Mouse (Mus musculus): Measurements from ENCODE around the gene Crx. TPM values are rescaled to one million over a fixed set of nuclear protein-coding genes. Genes with fewer than 3 reads are reported as not detected.
"Not testable (repeated sequence)": the region's sequence is repeated elsewhere in the genome, so short reads cannot be mapped to it uniquely, and the experiment has no call there.

Gene Crx
- polyA plus RNA-seq, 1 experiment from 2014 or later = not detected

DNA sequence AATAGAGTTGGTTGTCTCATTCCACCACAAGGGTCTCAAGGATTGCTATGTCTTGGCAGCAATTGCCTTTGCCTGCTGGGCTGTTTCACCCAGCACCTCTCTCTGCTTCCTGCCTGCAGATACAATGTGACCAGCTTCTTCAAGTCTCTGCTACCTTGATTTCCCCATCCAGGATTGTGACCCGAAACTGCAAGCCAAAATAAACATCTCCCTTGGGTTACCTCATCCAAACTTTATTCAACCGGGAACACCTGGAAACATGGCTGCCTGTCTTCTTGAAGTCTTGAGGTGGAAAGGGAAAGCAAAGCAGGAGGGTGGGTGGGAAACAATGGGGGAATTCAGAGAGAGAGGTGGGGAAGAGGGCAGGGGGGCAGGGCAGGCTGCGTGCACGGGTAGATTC, 37.2 kb upstream of the Crx start:
- H3K27ac ChIP-seq (replicated peaks) = no peak overlapping the region
- DNase-seq (ENCODE audit: low spot score) = no peak
- no peak overlapping the region for H3K9ac ChIP-seq (ENCODE audit: low read length)
- H3K4me3 ChIP-seq (ENCODE audit: low read depth, low read length) = no peak overlapping the region
- H3K4me2 ChIP-seq (replicated peaks; ENCODE audit: low read depth) = no peak overlapping the region
- no peak for ATAC-seq (ENCODE audit: low FRiP score, low TSS enrichment)
- no peaks in the 10 kb centered on the region for H3K27me3 ChIP-seq (ENCODE audit: control insufficient read depth, insufficient read depth, low read length)
- no peaks in the 10 kb centered on the region for H3K9me3 ChIP-seq (ENCODE audit: control insufficient read depth, low read length)
- 66% methylated on average over 4 of the region's 4 CpGs for WGBS
- H3K36me3 ChIP-seq (ENCODE audit: control insufficient read depth, insufficient read depth, low read length) = peaks cover 6% of the 10 kb centered on the region; the same call in 1 of the 2 replicates
- peaks cover 6% of the 10 kb centered on the region; the same call in 1 of the 2 replicates for H3K4me1 ChIP-seq (replicated peaks; ENCODE audit: control insufficient read depth, insufficient read depth)
- TF ChIP-seq CTCF (IDR thresholded peaks at IDR 0.05; ENCODE audit: low read depth) = no peak
- no peak for TF ChIP-seq EP300 (optimal IDR thresholded peaks at IDR 0.05)

DNA sequence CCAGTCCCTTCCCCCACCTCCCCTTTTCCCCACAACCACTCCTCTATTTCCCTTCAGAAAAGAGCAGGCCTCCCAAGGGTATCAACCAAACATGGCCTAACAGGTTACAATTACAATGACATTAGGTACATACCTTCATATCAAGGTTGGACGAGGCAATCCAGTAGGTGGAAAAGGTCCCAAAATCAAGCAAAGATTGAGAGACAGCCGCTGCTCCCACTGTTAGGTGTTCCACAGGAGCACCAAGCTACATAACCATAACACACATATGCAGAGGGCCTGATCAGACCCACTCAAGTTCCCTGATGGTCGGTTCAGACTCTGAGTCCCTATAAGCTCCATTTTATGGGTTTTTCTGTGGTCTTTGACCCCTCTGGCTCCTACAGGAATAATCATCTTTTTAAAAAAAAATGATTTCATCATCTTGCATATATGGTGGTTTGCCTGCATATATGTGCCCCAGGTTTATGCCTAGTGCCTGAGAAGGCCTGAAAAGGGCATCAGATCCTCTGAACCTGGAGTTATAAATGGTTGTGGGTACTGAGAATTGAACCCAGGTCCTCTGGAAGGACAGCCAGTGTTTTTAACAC, 36.5 kb upstream of the Crx start:
- TF ChIP-seq CTCF (IDR thresholded peaks at IDR 0.05; ENCODE audit: low read depth) = no peak
- no peak for TF ChIP-seq EP300 (optimal IDR thresholded peaks at IDR 0.05)
- Histone ChIP-seq H3K4me1 (replicated peaks; ENCODE audit: control insufficient read depth, insufficient read depth) (peaks cover 6% of the 10 kb centered on the region; the same call in 1 of the 2 replicates), H3K27ac (replicated peaks) (no peak overlapping the region), H3K9ac (ENCODE audit: low read length) (no peak overlapping the region), H3K4me3 (ENCODE audit: low read depth, low read length) (no peak overlapping the region), H3K36me3 (ENCODE audit: control insufficient read depth, insufficient read depth, low read length) (peaks cover 6% of the 10 kb centered on the region; the same call in 1 of the 2 replicates), H3K9me3 (ENCODE audit: control insufficient read depth, low read length) (no peaks in the 10 kb centered on the region), H3K27me3 (ENCODE audit: control insufficient read depth, insufficient read depth, low read length) (no peaks in the 10 kb centered on the region), H3K4me2 (replicated peaks; ENCODE audit: low read depth) (no peak overlapping the region)
- DNase-seq (ENCODE audit: low spot score) (no peak), ATAC-seq (ENCODE audit: low FRiP score, low TSS enrichment) (no peak)
- 66% methylated on average over 3 of the region's 3 CpGs for WGBS

DNA sequence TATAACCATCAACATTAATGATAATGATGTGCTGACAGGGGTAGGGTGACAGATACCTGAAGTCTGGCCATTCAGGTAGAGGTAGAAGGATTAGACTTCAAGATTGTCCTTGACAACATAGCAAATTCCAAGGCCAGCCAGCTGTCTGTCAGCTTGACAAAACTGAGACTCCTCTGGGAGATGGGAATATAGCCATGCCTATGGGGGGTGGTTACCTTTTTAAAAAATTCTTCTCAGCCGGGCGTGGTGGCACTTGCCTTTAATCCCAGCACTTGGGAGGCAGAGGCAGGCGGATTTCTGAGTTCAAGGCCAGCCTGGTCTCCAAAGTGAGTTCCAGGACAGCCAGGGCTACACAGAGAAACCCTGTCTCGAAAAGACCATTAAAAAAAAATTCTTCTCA, 35.9 kb upstream of the Crx start:
- not testable (repeated sequence) for H3K36me3 ChIP-seq (ENCODE audit: control insufficient read depth, insufficient read depth, low read length); DNase-seq (ENCODE audit: low spot score); H3K9me3 ChIP-seq (ENCODE audit: control insufficient read depth, low read length); H3K27ac ChIP-seq (replicated peaks); H3K27me3 ChIP-seq (ENCODE audit: control insufficient read depth, insufficient read depth, low read length); ATAC-seq (ENCODE audit: low FRiP score, low TSS enrichment); H3K4me1 ChIP-seq (replicated peaks; ENCODE audit: control insufficient read depth, insufficient read depth); H3K4me2 ChIP-seq (replicated peaks; ENCODE audit: low read depth); H3K9ac ChIP-seq (ENCODE audit: low read length); H3K4me3 ChIP-seq (ENCODE audit: low read depth, low read length)
- 93% methylated on average over 4 of the region's 4 CpGs for WGBS

DNA sequence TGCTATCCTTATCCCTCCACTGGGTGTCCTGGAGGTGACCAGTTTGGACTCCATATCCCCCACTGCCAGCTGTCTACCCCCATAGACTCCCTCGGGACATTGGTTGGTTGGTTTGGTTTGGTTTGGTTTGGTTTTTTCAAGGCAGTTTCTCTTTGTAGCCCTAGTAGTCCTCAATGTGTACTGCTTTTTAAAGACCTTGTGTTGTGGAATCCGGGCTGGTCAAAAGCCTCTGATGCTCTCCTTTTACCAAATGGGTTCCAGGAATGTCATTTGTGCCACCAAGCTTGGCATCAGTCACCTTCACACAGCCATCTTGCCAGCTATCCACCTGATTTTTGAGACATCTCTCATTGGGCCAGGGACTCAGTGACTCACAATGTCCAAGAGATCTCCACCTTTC, 35.0 kb upstream of the Crx start:
- no peaks in the 10 kb centered on the region for H3K4me1 ChIP-seq (replicated peaks; ENCODE audit: control insufficient read depth, insufficient read depth)
- no peak overlapping the region for H3K9ac ChIP-seq (ENCODE audit: low read length)
- H3K9me3 ChIP-seq (ENCODE audit: control insufficient read depth, low read length) = no peaks in the 10 kb centered on the region
- peaks cover 6% of the 10 kb centered on the region; the same call in 1 of the 2 replicates for H3K36me3 ChIP-seq (ENCODE audit: control insufficient read depth, insufficient read depth, low read length)
- no peak overlapping the region for H3K27ac ChIP-seq (replicated peaks)
- ATAC-seq (ENCODE audit: low FRiP score, low TSS enrichment) = no peak
- no peak overlapping the region for H3K4me2 ChIP-seq (replicated peaks; ENCODE audit: low read depth)
- no peak for DNase-seq (ENCODE audit: low spot score)
- TF ChIP-seq EP300 (optimal IDR thresholded peaks at IDR 0.05) = no peak
- H3K27me3 ChIP-seq (ENCODE audit: control insufficient read depth, insufficient read depth, low read length) = no peaks in the 10 kb centered on the region
- no peak overlapping the region for H3K4me3 ChIP-seq (ENCODE audit: low read depth, low read length)
- 86% methylated on average over 2 of the region's 2 CpGs for WGBS

DNA sequence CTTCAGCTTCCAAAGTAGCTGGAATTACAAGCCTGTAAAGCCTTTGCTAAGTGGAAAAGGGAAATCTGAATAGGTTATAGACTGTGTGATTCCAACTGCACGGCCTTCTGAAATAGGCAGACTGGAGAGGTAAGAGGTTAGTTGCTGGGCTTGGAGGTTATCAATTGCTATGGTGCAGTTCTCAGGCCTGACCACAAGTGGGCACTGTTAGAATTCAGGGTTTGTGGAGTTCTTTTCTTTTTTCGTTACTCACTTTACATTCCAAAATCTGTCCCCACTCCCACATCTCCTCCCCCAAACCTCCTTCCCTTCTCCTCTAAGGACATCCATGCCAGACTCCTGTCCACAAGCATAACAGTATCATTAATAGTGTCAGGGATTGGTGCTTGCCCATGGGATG, 34.5 kb upstream of the Crx start:
- Histone ChIP-seq H3K27me3 (ENCODE audit: control insufficient read depth, insufficient read depth, low read length) (no peaks in the 10 kb centered on the region), H3K4me3 (ENCODE audit: low read depth, low read length) (no peak overlapping the region), H3K9ac (ENCODE audit: low read length) (no peak overlapping the region), H3K9me3 (ENCODE audit: control insufficient read depth, low read length) (no peaks in the 10 kb centered on the region), H3K4me1 (replicated peaks; ENCODE audit: control insufficient read depth, insufficient read depth) (no peaks in the 10 kb centered on the region), H3K27ac (replicated peaks) (no peak overlapping the region), H3K4me2 (replicated peaks; ENCODE audit: low read depth) (no peak overlapping the region), H3K36me3 (ENCODE audit: control insufficient read depth, insufficient read depth, low read length) (peaks cover 6% of the 10 kb centered on the region; the same call in 1 of the 2 replicates)
- DNase-seq (ENCODE audit: low spot score) (peak; percentile 47), ATAC-seq (ENCODE audit: low FRiP score, low TSS enrichment) (no peak)
- WGBS = 30% methylated on average over 2 of the region's 2 CpGs
- TF ChIP-seq EP300 (optimal IDR thresholded peaks at IDR 0.05) (no peak), CTCF (IDR thresholded peaks at IDR 0.05; ENCODE audit: low read depth) (peak; percentile 81)

DNA sequence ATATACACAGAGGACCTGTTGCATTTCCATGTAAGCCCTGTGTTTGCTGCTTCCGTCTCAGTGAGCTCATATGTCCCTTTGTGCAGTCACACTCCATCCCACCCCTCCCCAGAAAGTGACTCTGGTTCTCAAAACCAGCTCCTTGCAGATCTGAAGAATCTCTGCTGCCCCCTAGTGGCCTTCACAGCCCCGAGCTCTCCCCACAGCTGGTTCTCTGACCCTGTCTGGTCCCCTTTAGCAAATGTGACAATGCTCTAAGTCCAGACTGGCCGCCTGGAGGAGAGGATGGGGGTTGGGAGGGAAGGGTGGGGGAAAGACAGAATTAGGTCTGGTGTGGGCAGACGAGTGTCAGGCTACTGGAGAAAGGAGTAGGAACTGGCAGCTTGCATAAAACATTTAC, 32.4 kb upstream of the Crx start:
- DNase-seq (ENCODE audit: low spot score) (peak; percentile 73), ATAC-seq (ENCODE audit: low FRiP score, low TSS enrichment) (peak; percentile 44)
- no peaks in the 10 kb centered on the region for H3K36me3 ChIP-seq (ENCODE audit: control insufficient read depth, insufficient read depth, low read length)
- no peak overlapping the region for H3K4me3 ChIP-seq (ENCODE audit: low read depth, low read length)
- WGBS = 0% methylated on average over 4 of the region's 4 CpGs
- no peaks in the 10 kb centered on the region for H3K27me3 ChIP-seq (ENCODE audit: control insufficient read depth, insufficient read depth, low read length)
- no peak overlapping the region for H3K9ac ChIP-seq (ENCODE audit: low read length)
- TF ChIP-seq CTCF (IDR thresholded peaks at IDR 0.05; ENCODE audit: low read depth) (peak; percentile 89), EP300 (optimal IDR thresholded peaks at IDR 0.05) (no peak)
- no peaks in the 10 kb centered on the region for H3K9me3 ChIP-seq (ENCODE audit: control insufficient read depth, low read length)
- H3K4me1 ChIP-seq (replicated peaks; ENCODE audit: control insufficient read depth, insufficient read depth) = no peaks in the 10 kb centered on the region
- H3K4me2 ChIP-seq (replicated peaks; ENCODE audit: low read depth) = no peak overlapping the region
- no peak overlapping the region for H3K27ac ChIP-seq (replicated peaks)
